Mouse (Mus musculus) embryonic fibroblast, embryonic 13.5 days (primary cell): ENCODE data around the gene Eomes. TPM values are rescaled to one million over a fixed set of nuclear protein-coding genes. Genes with fewer than 3 reads are reported as not detected.

Experiments used
- H3K27ac ChIP-seq: 2 replicates; pipeline ENCODE4 v1.5.1; 2012; ENCODE audit warnings: low read length, control low read depth, inconsistent platforms; ENCODE audit not compliant: insufficient read depth
- H3K4me1 ChIP-seq: 2 replicates; pipeline ENCODE4 v1.6.1; 2011; ENCODE audit warnings: low read length; ENCODE audit not compliant: control insufficient read depth, insufficient read depth
- H3K4me3 ChIP-seq: 2 replicates; pipeline ENCODE4 v1.5.1; 2011; ENCODE audit warnings: mild to moderate bottlenecking, control low read depth, low read length; ENCODE audit not compliant: insufficient read depth
- CTCF ChIP-seq: IDR thresholded peaks from 2 replicates; pipeline ENCODE4 v1.5.1; 2011; ENCODE audit warnings: mild to moderate bottlenecking, control low read depth, low read length, moderate library complexity, borderline replicate concordance; ENCODE audit not compliant: insufficient read depth
- POLR2A ChIP-seq: IDR thresholded peaks from 2 replicates; pipeline ENCODE4 v1.6.1; 2011; ENCODE audit warnings: low read depth, mild to moderate bottlenecking, control low read depth, low read length, moderate library complexity
- polyA plus RNA-seq: library from polyadenylated mRNA; stranded (reverse); fragments of >200 nt; gene quantifications from 2 replicates; pipeline ENCODE4 v1.2.4, GENCODE M21; 2011; ENCODE audit warnings: low read depth; ENCODE audit not compliant: missing spikeins, insufficient read length

The Eomes gene
- polyA plus RNA-seq, 1 experiment, result not detected

DNA sequence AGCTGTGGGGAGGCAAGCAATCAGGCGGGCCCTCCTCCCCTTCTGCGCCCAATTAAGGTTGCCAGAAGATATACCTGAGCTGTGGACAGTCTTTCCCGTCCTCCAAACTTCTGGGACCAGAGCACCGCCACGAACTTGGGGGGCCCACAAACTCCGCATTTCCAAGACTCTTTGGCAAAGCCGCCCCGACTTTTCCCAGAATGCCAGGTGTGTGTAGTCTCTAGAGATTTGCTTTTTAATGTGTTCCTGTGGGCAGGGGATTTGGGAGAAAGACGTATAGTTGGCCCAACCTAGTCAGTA, 9.0 kb downstream of the Eomes start:
- TF ChIP-seq POLR2A, result no peak
- TF ChIP-seq CTCF, result no peak
- Histone ChIP-seq H3K4me1 (no peaks in the 10 kb centered on the region), H3K27ac (no peak overlapping the region), H3K4me3 (no peak overlapping the region)

DNA sequence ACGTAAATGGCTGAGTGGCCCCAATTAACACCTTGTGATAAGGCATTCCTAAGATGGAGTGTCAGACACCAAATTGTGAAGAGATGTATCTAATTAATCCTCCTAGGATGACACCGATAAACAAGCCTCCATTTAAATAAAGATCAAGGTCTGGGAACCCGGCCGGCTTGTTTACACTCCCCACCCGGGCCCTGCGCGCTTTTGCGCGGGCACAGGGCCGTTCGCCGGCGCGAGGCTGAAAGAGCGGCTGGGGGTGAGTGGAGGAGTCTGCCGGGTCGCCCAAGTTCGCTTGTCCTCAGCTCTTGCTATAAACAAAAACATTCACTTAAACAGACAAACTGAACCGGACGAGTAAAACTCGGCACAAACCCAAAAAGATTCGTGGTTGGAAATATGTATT, 9.6 kb downstream of the Eomes start:
- Histone ChIP-seq H3K27ac (no peak overlapping the region), H3K4me1 (no peaks in the 10 kb centered on the region), H3K4me3 (peak overlapping the region; percentile 46)
- TF ChIP-seq CTCF, result no peak
- no peak for TF ChIP-seq POLR2A

DNA sequence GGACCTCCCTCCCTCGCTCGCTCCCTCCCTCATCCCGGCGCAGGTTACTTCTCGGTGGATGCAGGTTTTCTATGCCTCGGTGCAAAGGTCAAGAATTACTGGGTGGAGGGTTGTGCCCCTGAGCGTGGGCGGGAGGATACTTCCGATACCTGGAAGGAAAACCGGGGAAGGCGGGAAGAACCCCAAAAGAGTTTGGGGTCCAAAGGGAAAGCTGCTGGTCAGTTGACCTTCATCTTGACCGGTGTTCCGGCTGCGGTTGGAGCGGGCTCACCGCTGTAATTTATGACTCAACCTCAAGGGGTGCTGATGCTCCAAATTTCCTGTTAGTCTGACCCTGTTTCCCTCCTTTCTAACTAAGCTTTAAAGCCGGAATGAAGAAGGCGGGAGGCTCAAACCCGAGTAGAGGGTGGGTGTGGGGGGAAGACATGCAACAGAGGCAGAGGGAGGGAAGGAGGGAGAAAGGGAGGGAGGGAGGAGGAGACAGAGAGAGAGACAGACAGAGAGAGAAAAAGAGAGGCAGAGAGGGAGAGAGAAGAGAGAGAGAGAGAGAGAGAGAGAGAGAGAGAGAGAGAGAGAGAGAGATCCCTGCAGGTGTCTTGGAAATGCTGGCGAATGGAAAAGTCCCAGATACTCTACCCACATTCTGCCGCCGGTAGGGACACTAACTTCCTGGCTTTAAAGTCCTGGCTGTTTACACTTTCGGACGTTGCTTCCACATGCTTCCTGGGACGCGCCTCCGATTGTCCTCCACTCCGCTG, 10.3 kb downstream of the Eomes start:
- no peak overlapping the region for H3K27ac ChIP-seq
- TF ChIP-seq POLR2A (no peak), CTCF (no peak)
- H3K4me1 ChIP-seq, result no peaks in the 10 kb centered on the region
- H3K4me3 ChIP-seq, result peak overlapping the region; percentile 46

DNA sequence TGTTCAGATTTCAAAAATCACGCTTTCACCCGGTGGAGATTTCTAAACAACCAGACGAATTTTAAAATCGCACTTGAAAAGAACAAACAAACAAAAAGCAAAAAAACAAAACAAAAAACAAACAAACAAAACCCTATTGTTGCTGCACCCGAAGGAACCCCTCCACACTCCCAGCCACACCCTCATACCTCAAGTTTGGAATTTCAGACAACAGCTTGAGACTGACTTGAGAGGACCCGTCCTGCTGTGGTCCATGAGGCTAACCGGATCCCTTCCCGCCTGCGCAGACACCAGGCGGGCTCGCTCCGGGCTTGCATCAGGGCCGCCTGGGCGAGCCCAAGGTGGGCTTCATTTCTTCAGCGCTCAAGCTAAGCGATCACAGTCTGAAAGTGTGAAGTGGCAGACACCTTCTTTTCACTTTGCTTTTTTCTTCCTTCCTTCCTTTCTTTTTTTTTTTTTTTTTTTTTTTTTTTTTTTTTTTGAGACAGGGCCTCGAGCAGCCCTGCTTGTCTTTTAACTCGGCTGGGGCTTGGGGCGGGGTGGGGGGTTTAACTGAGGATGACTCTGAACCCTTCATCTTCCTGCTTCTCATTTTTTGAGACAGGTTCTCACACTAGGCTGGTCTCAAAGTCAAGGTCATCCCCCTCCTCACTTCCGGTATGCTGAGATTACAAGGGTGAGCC, 11.0 kb downstream of the Eomes start:
- Histone ChIP-seq H3K4me1 (no peaks in the 10 kb centered on the region), H3K4me3 (peak overlapping the region; percentile 46; the same call in 1 of the 2 replicates), H3K27ac (no peak overlapping the region)
- TF ChIP-seq CTCF, result no peak
- TF ChIP-seq POLR2A, result no peak

DNA sequence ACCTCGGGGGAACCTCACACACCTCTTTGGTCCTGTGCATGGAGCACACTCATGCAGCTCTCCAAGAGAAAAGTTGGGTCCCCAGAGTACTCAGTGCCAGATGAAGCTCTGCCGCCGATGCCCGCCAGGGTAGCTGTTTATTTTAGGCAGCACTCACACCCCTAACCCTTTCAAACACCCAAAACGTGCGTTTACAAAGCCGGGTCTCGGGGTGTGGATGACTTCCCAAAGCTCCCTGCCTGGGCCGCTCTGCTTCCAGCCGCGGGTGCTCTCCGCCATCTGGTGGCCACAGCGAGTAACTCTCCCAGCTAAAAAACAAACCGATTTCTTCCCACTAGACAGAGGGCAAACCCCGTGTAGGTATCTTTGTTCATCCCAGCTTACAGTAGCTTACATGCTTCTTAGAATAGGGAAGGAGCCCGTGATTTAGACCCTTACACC, 11.6 kb downstream of the Eomes start:
- Histone ChIP-seq H3K27ac (no peak overlapping the region), H3K4me3 (no peak overlapping the region), H3K4me1 (no peaks in the 10 kb centered on the region)
- TF ChIP-seq POLR2A, result no peak
- peak; percentile 70 for TF ChIP-seq CTCF

DNA sequence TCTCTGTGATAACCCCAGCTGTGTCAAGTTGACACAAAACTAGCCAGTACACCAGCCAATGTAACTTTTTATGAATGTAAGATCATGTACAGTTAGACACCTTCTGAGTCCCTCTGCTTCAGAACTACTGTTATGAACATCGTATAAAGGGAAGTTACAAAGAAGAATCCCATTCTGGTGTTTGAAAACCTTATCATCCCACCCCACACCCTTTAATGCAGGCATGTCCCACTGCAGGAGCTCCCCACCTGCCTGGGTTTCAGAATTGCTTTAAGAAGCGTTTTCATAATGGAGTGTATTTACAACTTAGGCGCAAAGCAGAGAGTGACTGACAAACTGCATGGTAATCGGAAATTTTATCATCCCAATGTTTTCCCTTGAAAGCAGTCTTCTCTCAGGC, 13.2 kb downstream of the Eomes start:
- H3K27ac ChIP-seq, result no peak overlapping the region
- no peak for TF ChIP-seq POLR2A
- TF ChIP-seq CTCF, result no peak
- H3K4me1 ChIP-seq, result no peaks in the 10 kb centered on the region
- no peak overlapping the region for H3K4me3 ChIP-seq

DNA sequence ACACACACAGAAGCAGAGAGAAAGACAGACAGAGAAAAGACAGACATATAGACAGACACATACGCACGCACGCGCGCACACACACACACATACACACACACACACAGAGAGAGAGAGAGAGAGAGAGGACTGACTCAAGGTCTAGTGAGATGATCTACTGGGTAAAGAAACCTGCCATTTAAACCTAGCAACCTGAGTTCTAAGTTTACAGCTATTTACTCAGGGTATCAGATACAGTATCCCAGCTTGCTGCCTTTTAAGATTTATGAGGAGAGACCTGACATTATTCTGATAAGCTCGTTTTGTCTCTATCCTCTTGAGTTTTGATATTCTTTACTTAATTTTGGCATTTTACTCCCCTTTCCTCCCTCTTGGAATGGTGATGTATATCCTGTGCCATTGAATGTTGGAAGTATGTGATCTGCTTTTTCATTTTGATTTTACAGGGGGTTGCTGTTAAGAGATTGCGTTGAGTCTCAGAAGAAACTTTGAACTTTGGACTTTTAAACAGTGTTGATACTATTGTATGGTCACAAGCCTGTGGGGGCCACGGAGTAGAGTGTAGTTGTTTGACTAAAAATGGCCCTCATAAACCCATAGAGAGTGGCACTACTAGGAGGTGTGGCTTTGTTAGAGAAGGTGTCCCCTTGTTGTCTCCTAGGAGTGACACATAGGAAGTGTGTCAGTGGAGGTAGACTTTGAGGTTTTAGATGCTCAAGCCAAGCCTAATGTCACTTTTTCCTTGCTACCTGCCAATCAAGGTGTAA, 15.1 kb downstream of the Eomes start:
- TF ChIP-seq CTCF, result no peak
- no peak for TF ChIP-seq POLR2A
- no peak overlapping the region for H3K4me3 ChIP-seq
- no peaks in the 10 kb centered on the region for H3K4me1 ChIP-seq
- no peak overlapping the region for H3K27ac ChIP-seq

DNA sequence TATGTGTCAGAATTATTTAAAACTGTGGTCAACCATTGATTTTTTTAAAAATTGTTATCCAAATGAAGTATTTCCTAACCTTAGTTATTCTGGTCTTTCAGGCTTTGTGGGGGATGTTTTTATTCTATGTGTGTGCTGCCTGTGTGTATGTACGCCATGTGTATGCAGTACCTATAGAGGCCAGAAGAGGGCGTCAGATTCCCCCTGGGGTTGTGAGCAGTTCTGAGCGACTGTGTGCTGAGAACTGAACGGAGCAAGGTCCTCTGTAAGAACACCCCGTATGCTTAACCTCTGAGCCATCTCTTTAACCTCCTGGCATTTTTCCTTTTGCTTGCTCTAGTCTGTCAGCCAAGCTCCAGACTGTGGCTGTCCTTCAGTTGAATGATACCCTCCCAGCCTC, 16.1 kb downstream of the Eomes start:
- no peak overlapping the region for H3K27ac ChIP-seq
- H3K4me1 ChIP-seq, result no peaks in the 10 kb centered on the region
- TF ChIP-seq CTCF (no peak), POLR2A (no peak)
- H3K4me3 ChIP-seq, result no peak overlapping the region

DNA sequence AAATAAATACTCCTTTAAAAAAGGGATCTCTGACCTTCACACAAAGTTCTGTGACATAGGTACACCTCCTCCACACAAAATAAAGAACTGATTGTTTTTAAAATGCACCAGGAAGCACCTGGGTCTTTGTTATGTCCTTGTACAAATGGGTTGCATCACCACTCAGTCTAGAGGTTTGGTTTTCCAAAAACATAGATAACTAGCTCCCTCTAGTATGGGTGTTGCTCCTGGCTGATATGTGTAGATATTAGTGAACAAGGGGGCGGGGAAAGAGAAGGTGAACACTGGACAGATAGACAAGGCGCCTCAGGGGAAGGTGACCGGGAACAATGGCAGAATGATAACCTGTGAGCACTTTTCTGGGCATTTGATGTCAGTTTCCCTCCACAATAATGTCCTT, 17.9 kb downstream of the Eomes start:
- Histone ChIP-seq H3K27ac (no peak overlapping the region), H3K4me1 (no peaks in the 10 kb centered on the region), H3K4me3 (no peak overlapping the region)
- TF ChIP-seq POLR2A (no peak), CTCF (no peak)

DNA sequence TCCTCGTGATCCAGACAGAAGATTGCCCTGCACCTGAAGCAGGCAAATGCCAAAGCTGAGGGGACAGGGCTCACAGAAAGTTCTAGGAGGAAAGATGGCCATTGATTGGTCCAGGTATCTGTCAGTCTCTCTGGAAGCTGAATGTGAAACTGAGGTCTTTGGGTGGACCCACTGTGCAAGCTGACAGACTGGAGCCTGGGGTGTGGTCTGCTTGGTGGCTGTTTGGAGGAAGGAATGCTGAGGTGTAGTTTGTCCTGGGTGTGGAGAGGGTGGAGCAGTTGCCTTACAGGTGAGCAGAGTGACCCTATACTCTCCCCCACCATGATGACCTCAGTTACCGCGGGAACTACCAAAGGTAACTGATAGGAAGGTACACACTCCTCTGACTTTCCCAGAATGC, 18.9 kb downstream of the Eomes start:
- no peaks in the 10 kb centered on the region for H3K4me1 ChIP-seq
- no peak for TF ChIP-seq CTCF
- no peak for TF ChIP-seq POLR2A
- no peak overlapping the region for H3K4me3 ChIP-seq
- no peak overlapping the region for H3K27ac ChIP-seq
